Mouse (Mus musculus) ES-Bruce4 (cell line): ENCODE data around the gene Grin3b.

Experiments
- CTCF ChIP-seq: IDR thresholded peaks from one replicate; pipeline ENCODE4 v1.8.1; 2011; ENCODE audit warnings: low read depth, low read length
- EP300 ChIP-seq: IDR thresholded peaks from 2 replicates; pipeline ENCODE4 v1.6.1; 2011; ENCODE audit warnings: low read depth, low read length; ENCODE audit not compliant: insufficient read depth
- POLR2A ChIP-seq: IDR thresholded peaks from one replicate; pipeline ENCODE4 v1.8.1; 2011; ENCODE audit warnings: low read length; ENCODE audit not compliant: insufficient read depth

DNA sequence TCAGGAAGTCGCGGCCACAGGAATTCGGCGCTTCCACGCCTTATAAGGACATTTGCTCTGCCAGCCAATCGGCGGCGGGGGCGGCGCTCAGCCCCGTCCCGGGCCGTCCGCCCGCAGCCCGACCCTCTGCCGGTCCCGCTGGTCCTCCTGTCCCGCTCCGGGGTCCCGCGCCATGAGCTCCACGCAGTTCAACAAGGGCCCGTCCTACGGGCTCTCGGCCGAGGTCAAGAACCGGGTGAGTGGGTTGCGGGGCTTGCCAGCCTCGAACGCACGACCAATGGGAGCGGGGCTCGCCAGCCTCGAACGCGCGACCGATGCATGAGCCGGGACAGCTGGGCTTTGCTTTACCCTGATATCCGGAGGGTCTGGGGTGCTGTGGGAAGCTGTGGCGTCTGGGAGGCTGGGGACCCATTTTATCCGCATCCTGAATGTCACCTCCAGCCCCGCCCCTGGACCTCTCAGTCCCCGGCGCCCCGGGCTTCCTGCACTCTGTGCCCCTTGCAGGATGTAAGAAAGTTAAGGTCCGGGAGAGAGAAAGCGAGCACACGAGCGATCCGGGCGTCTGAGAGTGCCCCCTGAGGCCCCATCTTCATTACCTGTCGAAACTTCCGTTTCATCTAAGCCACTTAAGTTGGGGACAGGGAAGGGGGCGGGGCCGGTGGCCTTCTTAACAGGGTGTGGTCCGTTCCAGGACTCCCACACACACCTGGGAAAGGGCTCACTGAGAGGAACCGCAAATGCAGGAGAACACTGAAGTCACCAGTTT is 18.2 kb downstream of the Grin3b start, which contains the start of gene Cnn2:
- no peak for TF ChIP-seq POLR2A
- no peak for TF ChIP-seq CTCF
- TF ChIP-seq EP300: no peak
